Mouse (Mus musculus): ENCODE results near the gene Stx5a. TPM values are rescaled to one million over a fixed set of nuclear protein-coding genes. Genes with fewer than 3 reads are reported as not detected.
"Not testable (repeated sequence)": the region's sequence is repeated elsewhere in the genome, so short reads cannot be mapped to it uniquely, and the experiment has no call there.

The Stx5a gene
- polyA plus RNA-seq, 1 experiment from 2014 or later, result 103 TPM

- H3K9me3 ChIP-seq (ENCODE audit: control insufficient read depth, low read length), result no peaks in the 10 kb centered on the region
- DNase-seq (ENCODE audit: low spot score), result no peak
- 7% methylated on average over 13 of the region's 13 CpGs for WGBS
- peak; percentile 33; the same call in 1 of the 2 replicates for ATAC-seq (ENCODE audit: insufficient read depth, low FRiP score, low TSS enrichment)
- H3K4me3 ChIP-seq (ENCODE audit: low read depth, low read length), result peak overlapping the region; percentile 91
- H3K27ac ChIP-seq (ENCODE audit: low read depth, low read length), result peak overlapping the region; percentile 88; the same call in 1 of the 2 replicates
- no peaks in the 10 kb centered on the region for H3K27me3 ChIP-seq (ENCODE audit: control insufficient read depth, insufficient read depth, low read length)
- peaks cover 15% of the 10 kb centered on the region for H3K4me1 ChIP-seq (ENCODE audit: control insufficient read depth, insufficient read depth, low read length)
- peak overlapping the region; percentile 94 for H3K9ac ChIP-seq (ENCODE audit: low read length)
- H3K4me2 ChIP-seq (ENCODE audit: low read depth), result peak overlapping the region; percentile 74
- H3K36me3 ChIP-seq (ENCODE audit: control insufficient read depth, insufficient read depth, low read length), result peaks cover 6% of the 10 kb centered on the region; the same call in 1 of the 2 replicates
These were observed 27.1 kb upstream of the Stx5a start for GRCm38 (mm10) chr19:8713997-8714652.

- H3K4me1 ChIP-seq (ENCODE audit: control insufficient read depth, insufficient read depth, low read length), result peaks cover 15% of the 10 kb centered on the region
- ATAC-seq (ENCODE audit: insufficient read depth, low FRiP score, low TSS enrichment) (no peak), DNase-seq (ENCODE audit: low spot score) (no peak)
- H3K4me2 ChIP-seq (ENCODE audit: low read depth), result no peak overlapping the region
- no peak overlapping the region for H3K4me3 ChIP-seq (ENCODE audit: low read depth, low read length)
- WGBS, result 80% methylated on average over 10 of the region's 10 CpGs
- no peak overlapping the region for H3K9ac ChIP-seq (ENCODE audit: low read length)
- 0 out of 2 replicates have a peak, but pooled peaks cover 2% of the 10 kb centered on the region for H3K36me3 ChIP-seq (ENCODE audit: control insufficient read depth, insufficient read depth, low read length)
- no peaks in the 10 kb centered on the region for H3K27me3 ChIP-seq (ENCODE audit: control insufficient read depth, insufficient read depth, low read length)
- no peak overlapping the region for H3K27ac ChIP-seq (ENCODE audit: low read depth, low read length)
- H3K9me3 ChIP-seq (ENCODE audit: control insufficient read depth, low read length), result no peaks in the 10 kb centered on the region
These were observed 26.3 kb upstream of the Stx5a start for GRCm38 (mm10) chr19:8714653-8715481.

GRCm38 (mm10) chr19:8715868-8716766 is 25.1 kb upstream of the Stx5a start:
- H3K36me3 ChIP-seq (ENCODE audit: control insufficient read depth, insufficient read depth, low read length), result 0 out of 2 replicates have a peak, but pooled peaks cover 2% of the 10 kb centered on the region
- WGBS, result 57% methylated on average over 10 of the region's 10 CpGs
- DNase-seq (ENCODE audit: low spot score) (no peak), ATAC-seq (ENCODE audit: insufficient read depth, low FRiP score, low TSS enrichment) (no peak)
- H3K27ac ChIP-seq (ENCODE audit: low read depth, low read length), result no peak overlapping the region
- peaks cover 15% of the 10 kb centered on the region for H3K4me1 ChIP-seq (ENCODE audit: control insufficient read depth, insufficient read depth, low read length)
- no peak overlapping the region for H3K4me2 ChIP-seq (ENCODE audit: low read depth)
- H3K9me3 ChIP-seq (ENCODE audit: control insufficient read depth, low read length), result no peaks in the 10 kb centered on the region
- H3K9ac ChIP-seq (ENCODE audit: low read length), result no peak overlapping the region
- H3K4me3 ChIP-seq (ENCODE audit: low read depth, low read length), result no peak overlapping the region
- H3K27me3 ChIP-seq (ENCODE audit: control insufficient read depth, insufficient read depth, low read length), result no peaks in the 10 kb centered on the region

GRCm38 (mm10) chr19:8716767-8717475 is 24.3 kb upstream of the Stx5a start:
- no peak overlapping the region for H3K9ac ChIP-seq (ENCODE audit: low read length)
- H3K27me3 ChIP-seq (ENCODE audit: control insufficient read depth, insufficient read depth, low read length), result no peaks in the 10 kb centered on the region
- no peaks in the 10 kb centered on the region for H3K36me3 ChIP-seq (ENCODE audit: control insufficient read depth, insufficient read depth, low read length)
- H3K4me2 ChIP-seq (ENCODE audit: low read depth), result no peak overlapping the region
- DNase-seq (ENCODE audit: low spot score), result no peak
- H3K4me1 ChIP-seq (ENCODE audit: control insufficient read depth, insufficient read depth, low read length), result peaks cover 10% of the 10 kb centered on the region
- H3K27ac ChIP-seq (ENCODE audit: low read depth, low read length), result no peak overlapping the region
- WGBS, result 69% methylated on average over 8 of the region's 10 CpGs
- H3K9me3 ChIP-seq (ENCODE audit: control insufficient read depth, low read length), result no peaks in the 10 kb centered on the region
- ATAC-seq (ENCODE audit: insufficient read depth, low FRiP score, low TSS enrichment), result no peak
- H3K4me3 ChIP-seq (ENCODE audit: low read depth, low read length), result no peak overlapping the region

GRCm38 (mm10) chr19:8718357-8718756 is 22.9 kb upstream of the Stx5a start:
- 79% methylated on average over 3 of the region's 3 CpGs for WGBS
- H3K9ac ChIP-seq (ENCODE audit: low read length), result no peak overlapping the region
- no peak overlapping the region for H3K4me2 ChIP-seq (ENCODE audit: low read depth)

GRCm38 (mm10) chr19:8719037-8719436 is 22.2 kb upstream of the Stx5a start:
- H3K27ac ChIP-seq (ENCODE audit: low read depth, low read length); H3K4me3 ChIP-seq (ENCODE audit: low read depth, low read length); ATAC-seq (ENCODE audit: insufficient read depth, low FRiP score, low TSS enrichment); H3K36me3 ChIP-seq (ENCODE audit: control insufficient read depth, insufficient read depth, low read length); H3K9me3 ChIP-seq (ENCODE audit: control insufficient read depth, low read length); H3K9ac ChIP-seq (ENCODE audit: low read length); H3K27me3 ChIP-seq (ENCODE audit: control insufficient read depth, insufficient read depth, low read length); DNase-seq (ENCODE audit: low spot score); H3K4me2 ChIP-seq (ENCODE audit: low read depth): not testable (repeated sequence)
- H3K4me1 ChIP-seq (ENCODE audit: control insufficient read depth, insufficient read depth, low read length), result peaks cover 10% of the 10 kb centered on the region; the same call in 1 of the 2 replicates

More at GRCm38 (mm10) chr19:8718357-8718756, 22.9 kb upstream of the Stx5a start:
- no peaks in the 10 kb centered on the region for H3K27me3 ChIP-seq (ENCODE audit: control insufficient read depth, insufficient read depth, low read length)
- H3K36me3 ChIP-seq (ENCODE audit: control insufficient read depth, insufficient read depth, low read length), result no peaks in the 10 kb centered on the region
- DNase-seq (ENCODE audit: low spot score), result peak; percentile 42
- H3K4me3 ChIP-seq (ENCODE audit: low read depth, low read length), result no peak overlapping the region
- H3K27ac ChIP-seq (ENCODE audit: low read depth, low read length), result no peak overlapping the region
- ATAC-seq (ENCODE audit: insufficient read depth, low FRiP score, low TSS enrichment), result no peak
- no peaks in the 10 kb centered on the region for H3K9me3 ChIP-seq (ENCODE audit: control insufficient read depth, low read length)
- H3K4me1 ChIP-seq (ENCODE audit: control insufficient read depth, insufficient read depth, low read length), result peaks cover 12% of the 10 kb centered on the region; the same call in 1 of the 2 replicates

GRCm38 (mm10) chr19:8721378-8721777 is 19.8 kb upstream of the Stx5a start:
- Histone ChIP-seq H3K9me3 (ENCODE audit: control insufficient read depth, low read length) (no peaks in the 10 kb centered on the region), H3K4me2 (ENCODE audit: low read depth) (no peak overlapping the region), H3K4me1 (ENCODE audit: control insufficient read depth, insufficient read depth, low read length) (peaks cover 19% of the 10 kb centered on the region), H3K36me3 (ENCODE audit: control insufficient read depth, insufficient read depth, low read length) (peaks cover 6% of the 10 kb centered on the region), H3K27me3 (ENCODE audit: control insufficient read depth, insufficient read depth, low read length) (no peaks in the 10 kb centered on the region), H3K27ac (ENCODE audit: low read depth, low read length) (no peak overlapping the region), H3K9ac (ENCODE audit: low read length) (no peak overlapping the region), H3K4me3 (ENCODE audit: low read depth, low read length) (no peak overlapping the region)
- ATAC-seq (ENCODE audit: insufficient read depth, low FRiP score, low TSS enrichment) (no peak), DNase-seq (ENCODE audit: low spot score) (no peak)
- 88% methylated on average over 1 of the region's 1 CpGs for WGBS

GRCm38 (mm10) chr19:8722021-8722420 is 19.2 kb upstream of the Stx5a start:
- Histone ChIP-seq H3K4me1 (ENCODE audit: control insufficient read depth, insufficient read depth, low read length) (peaks cover 19% of the 10 kb centered on the region), H3K27me3 (ENCODE audit: control insufficient read depth, insufficient read depth, low read length) (no peaks in the 10 kb centered on the region), H3K4me2 (ENCODE audit: low read depth) (peak overlapping the region; percentile 82), H3K4me3 (ENCODE audit: low read depth, low read length) (peak overlapping the region; percentile 88), H3K36me3 (ENCODE audit: control insufficient read depth, insufficient read depth, low read length) (peaks cover 6% of the 10 kb centered on the region), H3K27ac (ENCODE audit: low read depth, low read length) (no peak overlapping the region), H3K9ac (ENCODE audit: low read length) (peak overlapping the region; percentile 96), H3K9me3 (ENCODE audit: control insufficient read depth, low read length) (no peaks in the 10 kb centered on the region)
- no peak for DNase-seq (ENCODE audit: low spot score)
- WGBS, result 64% methylated on average over 4 of the region's 4 CpGs
- no peak for ATAC-seq (ENCODE audit: insufficient read depth, low FRiP score, low TSS enrichment)

Measured in neural tube, embryonic 11.5 days (tissue).